Mouse (Mus musculus) bone marrow macrophage, adult 2 months (primary cell): ENCODE results near the gene Gan. TPM values are rescaled to one million over a fixed set of nuclear protein-coding genes. Genes with fewer than 3 reads are reported as not detected.

Experiments
- H3K27ac ChIP-seq: 2 replicates; pipeline ENCODE4 v1.5.1; 2012; ENCODE audit warnings: low read depth, low read length; ENCODE audit not compliant: insufficient read depth
- H3K4me1 ChIP-seq: 2 replicates; pipeline ENCODE4 v1.6.1; 2012; ENCODE audit warnings: low read length; ENCODE audit not compliant: control insufficient read depth, insufficient read depth
- H3K4me3 ChIP-seq: 2 replicates; pipeline ENCODE4 v1.5.1; 2012; ENCODE audit warnings: mild to moderate bottlenecking, low read length, moderate library complexity; ENCODE audit not compliant: insufficient read depth
- CTCF ChIP-seq: IDR thresholded peaks from 2 replicates; pipeline ENCODE4 v1.5.1; 2012; ENCODE audit warnings: low read depth, mild to moderate bottlenecking, low read length, moderate library complexity
- POLR2A ChIP-seq: IDR thresholded peaks from 2 replicates; pipeline ENCODE4 v1.6.1; 2012; ENCODE audit warnings: mild to moderate bottlenecking, low read depth, low read length, borderline replicate concordance
- polyA plus RNA-seq: library from polyadenylated mRNA; stranded (reverse); fragments of >200 nt; gene quantifications from 2 replicates; pipeline ENCODE4 v1.2.4, GENCODE M21; 2012; ENCODE audit not compliant: missing spikeins, insufficient read depth, insufficient read length

The Gan gene
- polyA plus RNA-seq, 1 experiment: 7.0 TPM

DNA sequence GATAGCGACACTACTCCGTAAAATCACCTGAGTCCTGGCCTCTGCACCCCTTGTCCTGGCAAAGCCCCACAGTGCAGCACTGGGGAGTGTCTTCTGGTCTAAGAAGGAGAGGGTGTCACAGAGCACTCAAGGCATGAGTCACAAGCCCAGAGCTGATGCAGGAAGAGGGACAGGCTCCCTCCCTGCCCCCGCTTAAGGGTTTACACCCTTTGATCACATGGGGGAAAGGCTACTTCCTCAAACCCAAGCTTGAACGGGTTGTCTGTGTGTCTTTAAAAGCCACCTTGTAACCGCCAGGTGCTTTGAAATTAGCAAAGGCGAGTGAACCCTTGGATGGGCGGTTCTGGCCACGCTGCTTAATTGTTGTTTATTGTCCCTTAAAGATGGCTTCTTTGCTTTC, 36.7 kb upstream of the Gan start:
- TF ChIP-seq CTCF: no peak
- TF ChIP-seq POLR2A: no peak

GRCm38 (mm10) chr8:117123850-117124633, 33.9 kb upstream of the Gan start:
- Histone ChIP-seq H3K4me1 (peaks cover 44% of the 10 kb centered on the region), H3K27ac (no peak overlapping the region), H3K4me3 (no peak overlapping the region)
- TF ChIP-seq POLR2A: no peak

More for the DNA sequence above, 36.7 kb upstream of the Gan start:
- Histone ChIP-seq H3K27ac (peak overlapping the region; percentile 55), H3K4me3 (no peak overlapping the region), H3K4me1 (peaks cover 38% of the 10 kb centered on the region)

GRCm38 (mm10) chr8:117125854-117126253, 32.1 kb upstream of the Gan start:
- H3K4me1 ChIP-seq: peaks cover 35% of the 10 kb centered on the region
- H3K4me3 ChIP-seq: no peak overlapping the region
- no peak overlapping the region for H3K27ac ChIP-seq
- TF ChIP-seq POLR2A (no peak), CTCF (no peak)

DNA sequence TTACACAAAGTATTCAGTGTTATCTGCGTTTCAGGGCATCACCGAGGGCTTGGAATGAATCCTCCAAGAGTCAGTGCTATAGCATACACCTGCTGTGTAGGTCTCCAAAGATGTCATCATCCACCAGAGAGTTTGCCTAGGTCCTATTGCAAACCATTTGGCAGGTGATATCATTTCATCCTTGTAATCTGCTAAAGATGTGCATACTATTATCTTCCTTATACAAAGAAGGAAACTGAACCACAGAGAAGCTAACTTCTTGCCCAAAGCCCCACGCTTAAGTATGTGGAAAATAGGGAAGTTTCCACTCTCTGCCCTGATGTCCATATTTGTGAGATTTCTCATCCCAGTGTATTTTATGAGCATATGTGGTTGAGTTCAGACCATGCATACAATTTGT, 31.5 kb upstream of the Gan start:
- no peak overlapping the region for H3K27ac ChIP-seq
- H3K4me3 ChIP-seq: no peak overlapping the region
- TF ChIP-seq CTCF: no peak
- no peak for TF ChIP-seq POLR2A
- H3K4me1 ChIP-seq: peaks cover 31% of the 10 kb centered on the region

GRCm38 (mm10) chr8:117127063-117127462, 30.9 kb upstream of the Gan start:
- Histone ChIP-seq H3K4me1 (peaks cover 25% of the 10 kb centered on the region), H3K27ac (no peak overlapping the region), H3K4me3 (no peak overlapping the region)
- TF ChIP-seq CTCF (no peak), POLR2A (no peak)

- TF ChIP-seq CTCF (no peak), POLR2A (no peak)
- no peak overlapping the region for H3K4me3 ChIP-seq
- peak overlapping the region; percentile 40; the same call in 1 of the 2 replicates for H3K27ac ChIP-seq
- H3K4me1 ChIP-seq: peaks cover 7% of the 10 kb centered on the region
Measured at GRCm38 (mm10) chr8:117133702-117134101, 24.2 kb upstream of the Gan start.

- no peak overlapping the region for H3K27ac ChIP-seq
- H3K4me3 ChIP-seq: no peak overlapping the region
- peaks cover 7% of the 10 kb centered on the region for H3K4me1 ChIP-seq
- TF ChIP-seq POLR2A (no peak), CTCF (no peak)
Measured at GRCm38 (mm10) chr8:117136351-117136750, 21.6 kb upstream of the Gan start.

- Histone ChIP-seq H3K27ac (no peak overlapping the region), H3K4me3 (no peak overlapping the region), H3K4me1 (peaks cover 7% of the 10 kb centered on the region)
- TF ChIP-seq CTCF: no peak
- no peak for TF ChIP-seq POLR2A
Measured at GRCm38 (mm10) chr8:117136763-117137162, 21.2 kb upstream of the Gan start.

GRCm38 (mm10) chr8:117137357-117137756, 20.6 kb upstream of the Gan start:
- TF ChIP-seq CTCF (no peak), POLR2A (no peak)
- Histone ChIP-seq H3K4me1 (peaks cover 7% of the 10 kb centered on the region), H3K27ac (no peak overlapping the region), H3K4me3 (no peak overlapping the region)

- Histone ChIP-seq H3K4me1 (no peaks in the 10 kb centered on the region), H3K27ac (no peak overlapping the region), H3K4me3 (no peak overlapping the region)
- no peak for TF ChIP-seq CTCF
- TF ChIP-seq POLR2A: no peak
Measured at GRCm38 (mm10) chr8:117148520-117148919, 9.4 kb upstream of the Gan start.
